Mouse (Mus musculus): ENCODE results near the gene Taar5. TPM values are rescaled to one million over a fixed set of nuclear protein-coding genes. Genes with fewer than 3 reads are reported as not detected.
A peak's percentile ranks its signal among the peaks of the same experiment; 100 is the strongest.

Taar5 gene
- polyA plus RNA-seq, 1 experiment from 2014 or later = not detected

DNA sequence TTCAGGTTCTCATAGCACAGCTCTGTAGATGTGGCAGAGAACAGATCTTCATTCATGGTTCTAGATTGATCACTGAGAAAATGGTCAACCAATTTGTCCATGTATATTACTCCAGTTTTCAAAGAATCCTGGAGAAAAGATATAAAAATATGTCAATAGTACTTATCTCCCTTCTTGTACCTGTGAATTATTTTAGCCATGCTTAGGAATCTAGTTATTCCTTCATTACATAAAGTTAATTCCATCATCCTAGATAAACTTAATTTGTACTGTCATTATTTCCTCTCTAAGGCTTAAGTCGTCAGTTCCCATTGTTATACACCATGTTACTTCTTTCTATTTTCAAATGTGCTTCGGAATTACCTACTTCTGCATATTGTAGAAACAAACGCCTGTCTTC, 22.9 kb downstream of the Taar5 start, which contains the start of gene Taar7a:
Taar7a (minus strand) TSS at position 101 of the 400 bp plus-strand sequence.
- Histone ChIP-seq H3K9ac (ENCODE audit: low read depth, low read length) (no peak within 1 kb of the TSS), H3K27me3 (ENCODE audit: control insufficient read depth, insufficient read depth, low read depth, low read length) (no peaks in the 10 kb centered on the region), H3K4me3 (ENCODE audit: low read depth, low read length) (no peak within 1 kb of the TSS), H3K4me1 (ENCODE audit: control insufficient read depth, low read depth, low read length) (no peaks in the 10 kb centered on the region), H3K36me3 (ENCODE audit: control insufficient read depth, insufficient read depth) (no peaks in the 10 kb centered on the region), H3K4me2 (ENCODE audit: low read depth, low read length) (no peak within 1 kb of the TSS), H3K27ac (ENCODE audit: low read length) (no peak within 1 kb of the TSS), H3K9me3 (replicated peaks; ENCODE audit: control insufficient read depth, low read length) (no peaks in the 10 kb centered on the region)
- 71% methylated on average over 3 of the region's 3 CpGs for WGBS (ENCODE audit: insufficient replicate concordance)
- no peak for ATAC-seq (ENCODE audit: low read depth)

DNA sequence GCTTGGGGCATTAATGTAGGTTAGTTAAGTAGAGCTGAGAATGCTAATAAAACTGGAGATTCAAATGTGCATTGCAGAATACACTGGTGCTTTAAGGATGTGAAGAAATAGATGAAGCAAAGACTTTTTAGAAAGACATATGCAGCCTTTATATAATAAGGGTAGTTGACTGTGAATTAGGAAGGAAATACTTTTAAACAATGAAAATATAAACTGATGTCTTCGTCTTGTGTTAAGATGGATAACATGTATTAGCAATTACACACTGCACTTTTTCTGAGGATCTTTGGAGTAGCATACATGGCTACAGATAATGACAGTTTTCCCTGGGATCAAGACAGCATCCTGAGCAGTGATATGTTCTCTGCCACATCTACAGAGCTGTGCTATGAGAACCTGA, 29.1 kb downstream of the Taar5 start, which contains the start of gene Taar7b:
Taar7b (plus strand) TSS at position 301 of the 400 bp plus-strand sequence.
- WGBS (ENCODE audit: insufficient replicate concordance) = 68% methylated on average over 1 of the region's 1 CpGs
- no peak within 1 kb of the TSS for H3K4me2 ChIP-seq (ENCODE audit: low read depth, low read length)

DNA sequence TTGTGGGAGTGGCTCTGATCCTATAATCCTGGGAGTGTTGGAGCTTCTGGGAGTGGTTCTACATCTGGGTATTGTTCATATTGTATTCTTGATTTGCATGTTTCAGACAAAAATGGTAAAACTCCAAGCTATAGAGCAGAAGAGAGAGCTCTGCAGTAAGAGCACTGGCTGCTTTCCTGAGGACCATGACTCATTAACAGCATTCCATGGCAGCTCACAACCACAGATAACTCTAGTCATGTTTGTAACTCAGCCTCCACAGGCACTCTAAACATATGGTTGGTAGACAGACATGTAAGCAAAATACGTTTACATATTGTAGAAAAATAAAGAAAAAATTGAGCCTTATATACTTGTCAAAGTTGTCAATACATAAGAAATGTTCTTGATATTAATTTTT, 35.9 kb downstream of the Taar5 start:
- H3K4me2 ChIP-seq (ENCODE audit: low read depth, low read length) = no peak overlapping the region
- 26% methylated on average over 1 of the region's 1 CpGs for WGBS (ENCODE audit: insufficient replicate concordance)
- ATAC-seq (ENCODE audit: low read depth) = no peak
- no peaks in the 10 kb centered on the region for H3K36me3 ChIP-seq (ENCODE audit: control insufficient read depth, insufficient read depth)
- H3K4me1 ChIP-seq (ENCODE audit: control insufficient read depth, low read depth, low read length) = peaks cover 8% of the 10 kb centered on the region
- no peaks in the 10 kb centered on the region for H3K9me3 ChIP-seq (replicated peaks; ENCODE audit: control insufficient read depth, low read length)
- H3K27ac ChIP-seq (ENCODE audit: low read length) = no peak overlapping the region
- no peak overlapping the region for H3K4me3 ChIP-seq (ENCODE audit: low read depth, low read length)
- H3K9ac ChIP-seq (ENCODE audit: low read depth, low read length) = no peak overlapping the region
- H3K27me3 ChIP-seq (ENCODE audit: control insufficient read depth, insufficient read depth, low read depth, low read length) = no peaks in the 10 kb centered on the region

More for the DNA sequence above, 29.1 kb downstream of the Taar5 start, which contains the start of gene Taar7b:
- Histone ChIP-seq H3K36me3 (ENCODE audit: control insufficient read depth, insufficient read depth) (no peaks in the 10 kb centered on the region), H3K27ac (ENCODE audit: low read length) (no peak within 1 kb of the TSS), H3K4me1 (ENCODE audit: control insufficient read depth, low read depth, low read length) (no peaks in the 10 kb centered on the region), H3K27me3 (ENCODE audit: control insufficient read depth, insufficient read depth, low read depth, low read length) (no peaks in the 10 kb centered on the region), H3K9ac (ENCODE audit: low read depth, low read length) (no peak within 1 kb of the TSS), H3K9me3 (replicated peaks; ENCODE audit: control insufficient read depth, low read length) (no peaks in the 10 kb centered on the region), H3K4me3 (ENCODE audit: low read depth, low read length) (no peak within 1 kb of the TSS)
- ATAC-seq (ENCODE audit: low read depth) = no peak

DNA sequence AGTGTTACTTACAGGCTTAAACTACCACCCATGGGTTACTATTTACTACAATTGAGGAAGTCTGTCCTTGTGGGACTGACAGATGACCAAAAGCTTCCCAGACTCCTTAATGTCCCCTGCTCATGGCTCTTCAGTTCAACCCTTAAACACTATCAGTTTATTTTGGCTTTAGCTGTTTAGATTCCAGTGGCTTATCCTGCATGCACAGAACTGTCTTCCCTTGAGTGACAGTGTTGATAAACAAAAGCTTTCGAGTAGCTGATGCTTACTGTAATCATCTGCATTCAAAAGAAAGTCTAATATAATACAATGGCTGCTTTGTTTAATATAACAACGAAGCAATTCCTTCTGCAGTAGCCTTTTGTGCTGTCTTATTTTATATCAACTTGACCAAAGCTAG, 36.5 kb downstream of the Taar5 start:
- no peak overlapping the region for H3K9ac ChIP-seq (ENCODE audit: low read depth, low read length)
- H3K4me2 ChIP-seq (ENCODE audit: low read depth, low read length) = 0 out of 2 replicates have a peak overlapping the region, but pooled peaks have one; percentile 17
- no peak overlapping the region for H3K27ac ChIP-seq (ENCODE audit: low read length)
- WGBS (ENCODE audit: insufficient replicate concordance) = 20% methylated on average over 2 of the region's 2 CpGs
- H3K4me1 ChIP-seq (ENCODE audit: control insufficient read depth, low read depth, low read length) = peaks cover 8% of the 10 kb centered on the region
- H3K4me3 ChIP-seq (ENCODE audit: low read depth, low read length) = no peak overlapping the region
- no peaks in the 10 kb centered on the region for H3K27me3 ChIP-seq (ENCODE audit: control insufficient read depth, insufficient read depth, low read depth, low read length)
- H3K9me3 ChIP-seq (replicated peaks; ENCODE audit: control insufficient read depth, low read length) = no peaks in the 10 kb centered on the region
- no peaks in the 10 kb centered on the region for H3K36me3 ChIP-seq (ENCODE audit: control insufficient read depth, insufficient read depth)
- peak; percentile 81 for ATAC-seq (ENCODE audit: low read depth)

DNA sequence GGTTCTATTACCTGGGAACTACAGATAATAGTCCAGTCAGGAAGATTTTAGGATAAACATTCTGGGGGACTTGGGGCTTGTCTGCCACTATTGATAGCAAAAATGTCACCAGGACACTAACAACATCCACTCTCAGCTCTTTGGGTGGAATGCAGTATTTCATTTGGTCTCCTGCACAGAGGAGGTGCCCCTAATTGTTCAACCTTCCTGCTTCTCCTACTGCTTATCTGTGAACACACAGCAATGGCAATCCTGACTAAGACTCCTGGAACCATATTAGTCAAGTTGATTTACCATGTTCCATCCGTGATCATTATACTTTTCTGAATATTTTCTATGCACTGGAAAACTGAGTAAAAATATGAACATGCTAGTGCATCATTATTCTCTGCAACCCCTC, 37.6 kb downstream of the Taar5 start:
- no peaks in the 10 kb centered on the region for H3K27me3 ChIP-seq (ENCODE audit: control insufficient read depth, insufficient read depth, low read depth, low read length)
- H3K4me2 ChIP-seq (ENCODE audit: low read depth, low read length) = no peak overlapping the region
- H3K9ac ChIP-seq (ENCODE audit: low read depth, low read length) = no peak overlapping the region
- peaks cover 8% of the 10 kb centered on the region for H3K4me1 ChIP-seq (ENCODE audit: control insufficient read depth, low read depth, low read length)
- WGBS (ENCODE audit: insufficient replicate concordance) = 45% methylated on average over 1 of the region's 1 CpGs
- no peaks in the 10 kb centered on the region for H3K36me3 ChIP-seq (ENCODE audit: control insufficient read depth, insufficient read depth)
- no peak overlapping the region for H3K27ac ChIP-seq (ENCODE audit: low read length)
- peak; percentile 39; the same call in 1 of the 2 replicates for ATAC-seq (ENCODE audit: low read depth)
- no peaks in the 10 kb centered on the region for H3K9me3 ChIP-seq (replicated peaks; ENCODE audit: control insufficient read depth, low read length)
- H3K4me3 ChIP-seq (ENCODE audit: low read depth, low read length) = no peak overlapping the region

Other genes with a start within 250 kb of the Taar5 start
- 102 and 122 TPM in 2 replicates for gene Rps12, start 183.4 kb upstream of the Taar5 start, polyA plus RNA-seq (2015; fragmentation: Nextera tagmentation; extraction: Ambion mirVana)
- 1.7 and 1.9 TPM in 2 replicates for gene Slc18b1, start 173.7 kb upstream of the Taar5 start, polyA plus RNA-seq (2015; fragmentation: Nextera tagmentation; extraction: Ambion mirVana)
- 8.3 and 12.2 TPM in 2 replicates for gene Vnn3, start 119.2 kb upstream of the Taar5 start, polyA plus RNA-seq (2015; fragmentation: Nextera tagmentation; extraction: Ambion mirVana)
- 2.2 and 2.8 TPM in 2 replicates for gene Vnn1, start 76.0 kb upstream of the Taar5 start, polyA plus RNA-seq (2015; fragmentation: Nextera tagmentation; extraction: Ambion mirVana)
- gene Taar1, start 50.4 kb upstream of the Taar5 start, polyA plus RNA-seq (2015; fragmentation: Nextera tagmentation; extraction: Ambion mirVana) = not detected in 2 replicates
- gene Taar2, start 32.1 kb upstream of the Taar5 start, polyA plus RNA-seq (2015; fragmentation: Nextera tagmentation; extraction: Ambion mirVana) = not detected in 2 replicates
- not detected in 2 replicates for gene Taar3, start 21.1 kb upstream of the Taar5 start, polyA plus RNA-seq (2015; fragmentation: Nextera tagmentation; extraction: Ambion mirVana)
- gene Taar4, start 10.2 kb upstream of the Taar5 start, polyA plus RNA-seq (2015; fragmentation: Nextera tagmentation; extraction: Ambion mirVana) = not detected in 2 replicates
- gene Taar6, start 14.9 kb downstream of the Taar5 start, polyA plus RNA-seq (2015; fragmentation: Nextera tagmentation; extraction: Ambion mirVana) = not detected in 2 replicates
- gene Taar7a, start 22.8 kb downstream of the Taar5 start, polyA plus RNA-seq (2015; fragmentation: Nextera tagmentation; extraction: Ambion mirVana) = not detected in 2 replicates
- gene Taar7b, start 29.2 kb downstream of the Taar5 start, polyA plus RNA-seq (2015; fragmentation: Nextera tagmentation; extraction: Ambion mirVana) = not detected in 2 replicates
- gene Taar7d, start 56.5 kb downstream of the Taar5 start, polyA plus RNA-seq (2015; fragmentation: Nextera tagmentation; extraction: Ambion mirVana) = not detected in 2 replicates
- not detected in 2 replicates for gene Taar7e, start 66.9 kb downstream of the Taar5 start, polyA plus RNA-seq (2015; fragmentation: Nextera tagmentation; extraction: Ambion mirVana)
- not detected in 2 replicates for gene Taar7f, start 78.8 kb downstream of the Taar5 start, polyA plus RNA-seq (2015; fragmentation: Nextera tagmentation; extraction: Ambion mirVana)
- gene Taar8a, start 105.8 kb downstream of the Taar5 start, polyA plus RNA-seq (2015; fragmentation: Nextera tagmentation; extraction: Ambion mirVana) = not detected in 2 replicates
- not detected in 2 replicates for gene Taar8b, start 121.6 kb downstream of the Taar5 start, polyA plus RNA-seq (2015; fragmentation: Nextera tagmentation; extraction: Ambion mirVana)
- gene Taar8c, start 131.2 kb downstream of the Taar5 start, polyA plus RNA-seq (2015; fragmentation: Nextera tagmentation; extraction: Ambion mirVana) = not detected in 2 replicates
- gene Taar9, start 138.8 kb downstream of the Taar5 start, polyA plus RNA-seq (2015; fragmentation: Nextera tagmentation; extraction: Ambion mirVana) = not detected in 2 replicates
- gene Stx7, start 178.6 kb downstream of the Taar5 start, polyA plus RNA-seq (2015; fragmentation: Nextera tagmentation; extraction: Ambion mirVana) = 25.9 and 26.8 TPM in 2 replicates